Mouse (Mus musculus): ENCODE results near the gene Aatk.

Aatk gene

DNA sequence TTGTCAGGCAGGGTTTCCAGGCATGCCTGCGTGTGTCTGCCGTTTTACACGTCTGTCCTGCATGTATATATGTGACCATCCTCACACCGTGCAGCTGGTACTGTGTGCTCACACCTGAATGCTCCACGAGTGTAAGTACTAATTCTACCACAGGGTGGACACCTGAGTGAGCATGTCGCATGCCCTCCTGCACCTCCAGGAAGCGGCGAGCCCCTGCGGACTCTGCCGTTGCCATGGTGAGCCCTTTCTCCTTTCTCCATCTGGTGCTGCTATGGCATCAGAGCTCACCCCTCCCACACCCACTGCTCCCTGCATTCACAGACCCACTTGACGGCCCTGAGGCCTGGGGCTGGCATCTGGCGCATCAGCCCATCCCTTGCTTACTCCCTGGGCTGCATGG is 24.1 kb downstream of the Aatk start:
- in situ Hi-C loops (cut with MboI): no loop called here

DNA sequence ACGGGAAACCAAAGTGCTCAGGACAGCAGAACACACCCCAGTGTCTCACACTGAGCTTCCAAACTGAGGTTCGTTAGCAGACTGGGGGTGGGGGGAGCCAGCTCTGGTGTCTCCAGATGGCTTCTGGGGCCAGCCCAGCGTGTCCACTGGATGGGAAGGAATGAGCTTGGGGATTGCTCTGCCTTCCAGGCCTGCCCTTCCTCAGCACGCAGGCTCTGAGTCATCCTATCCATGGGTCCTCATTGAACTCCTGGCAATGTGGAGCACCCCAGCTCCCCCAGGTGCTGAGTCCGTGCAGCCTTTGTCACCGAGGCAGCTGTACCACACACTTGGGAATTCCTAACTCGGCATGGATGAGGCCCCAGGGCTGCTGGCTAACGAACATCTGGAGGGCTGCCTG is 24.8 kb downstream of the Aatk start:
- in situ Hi-C loops (cut with MboI): no loop called here

DNA sequence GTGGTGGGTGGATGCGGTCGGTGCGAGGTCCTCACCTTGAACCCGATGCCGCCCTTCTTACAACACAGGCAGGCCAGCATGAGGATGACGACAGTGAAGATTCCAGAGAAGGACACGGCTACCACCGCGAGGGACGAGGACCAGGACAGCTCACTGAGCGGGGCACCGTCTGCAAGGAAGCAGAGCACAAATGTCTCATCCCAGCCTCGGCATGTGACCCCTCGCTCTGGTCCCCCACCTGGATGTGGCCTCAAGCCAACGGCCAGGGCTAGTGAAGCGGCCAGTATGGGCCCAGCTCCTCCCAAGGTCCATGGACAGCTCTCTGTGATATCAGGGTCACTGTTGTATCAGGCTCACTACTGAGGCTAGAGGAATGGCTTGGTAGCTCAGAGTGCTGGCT is 25.6 kb downstream of the Aatk start:
- in situ Hi-C loops (cut with MboI): no loop called here

DNA sequence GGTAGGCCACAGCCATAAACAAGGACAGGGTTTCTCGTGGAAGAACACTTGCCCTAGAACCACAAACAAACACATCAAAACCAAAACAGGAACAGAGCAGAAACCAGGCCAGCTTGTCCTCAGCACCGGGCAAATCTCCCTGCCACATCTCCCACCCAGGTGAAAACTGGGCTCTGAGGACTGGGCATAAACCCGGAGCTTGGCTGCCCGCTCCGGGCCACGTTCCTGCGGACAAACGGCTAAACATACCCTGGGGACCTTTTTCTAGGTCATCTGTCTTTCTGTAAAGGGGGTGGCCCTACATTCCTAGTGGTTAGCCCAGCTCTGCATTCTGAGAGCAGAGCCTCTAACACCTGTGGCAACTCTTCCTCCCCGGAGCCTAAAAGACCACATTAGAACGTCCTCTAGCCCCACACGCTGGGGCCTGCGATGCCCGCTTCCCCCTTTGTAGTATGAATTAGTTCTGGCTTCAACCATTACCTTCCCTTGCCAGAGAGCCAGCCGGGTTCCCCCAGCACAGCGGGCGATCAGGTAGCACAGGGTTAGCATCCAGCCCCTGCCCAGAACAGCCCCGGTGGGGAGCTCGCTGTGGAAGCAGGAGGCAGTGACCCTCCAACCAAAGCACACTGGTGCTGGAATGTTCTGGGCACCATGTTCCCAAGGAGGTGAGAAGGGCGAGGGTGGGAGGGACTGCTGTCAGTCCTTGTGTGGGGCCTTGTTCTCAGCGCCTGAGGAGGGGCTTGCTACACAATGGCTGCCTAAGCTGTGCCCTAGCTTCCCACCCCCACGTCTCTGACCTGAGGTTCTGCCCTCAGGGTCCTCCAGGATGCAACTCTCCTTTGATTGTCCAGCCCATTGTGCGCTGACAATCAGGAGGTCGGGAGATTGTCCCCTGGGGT is 27.2 kb downstream of the Aatk start:
- in situ Hi-C loops (cut with MboI): no loop called here

- in situ Hi-C loops (cut with MboI): no loop called here
Observed at GRCm38 (mm10) chr11:120017011-120017410, 30.0 kb downstream of the Aatk start.

DNA sequence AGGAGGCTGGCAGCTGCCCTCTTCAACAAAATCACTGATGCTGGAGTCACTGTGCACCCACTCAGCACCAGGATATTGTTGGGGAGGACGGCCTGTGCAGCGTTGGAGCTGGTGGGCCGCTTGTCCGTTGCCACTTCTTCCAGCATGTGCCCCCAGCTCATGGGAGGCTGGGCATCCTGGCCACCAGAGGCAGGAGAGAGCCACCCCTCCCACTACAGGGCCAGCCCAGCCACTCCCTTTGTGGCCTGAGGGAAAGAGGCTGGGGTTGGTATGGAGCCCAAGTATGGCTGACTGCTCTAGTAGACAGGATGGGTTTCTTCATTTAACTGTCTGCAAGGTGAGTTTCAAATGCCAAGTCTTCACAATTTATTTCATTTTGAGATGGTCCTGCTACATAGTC is 32.2 kb downstream of the Aatk start:
- in situ Hi-C loops (cut with MboI): no loop called here

DNA sequence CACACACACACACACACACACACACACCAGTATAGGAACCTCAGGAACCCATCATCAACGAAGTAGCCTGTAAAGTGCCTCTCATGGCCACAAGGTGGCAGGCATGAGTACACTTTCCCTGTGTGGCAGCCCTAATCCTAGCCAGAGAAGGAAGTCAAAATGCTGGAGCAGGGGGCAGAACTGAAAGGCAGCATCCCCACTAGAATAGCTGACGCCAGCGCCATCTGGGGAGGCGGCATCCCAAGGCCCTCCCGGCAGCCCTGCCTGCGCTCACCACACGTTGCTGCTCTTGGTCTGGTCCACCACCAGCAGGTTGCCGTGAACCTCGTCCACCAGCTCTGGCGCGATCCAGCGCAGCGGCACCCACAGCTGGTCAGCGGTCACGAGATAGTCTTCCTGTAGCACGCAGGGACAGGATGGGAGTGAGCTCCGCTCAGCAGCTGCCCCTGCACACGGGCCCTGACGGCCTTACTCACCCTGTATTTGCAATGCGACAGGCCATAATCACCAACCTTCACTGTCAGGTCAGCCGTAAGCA is 33.7 kb downstream of the Aatk start:
- in situ Hi-C loops (cut with MboI): no loop called here

- in situ Hi-C loops (cut with MboI): no loop called here
Observed at GRCm38 (mm10) chr11:120012702-120013101, 34.3 kb downstream of the Aatk start.

GRCm38 (mm10) chr11:120011761-120012560 is 35.0 kb downstream of the Aatk start:
- in situ Hi-C loops (cut with MboI): no loop called here

DNA sequence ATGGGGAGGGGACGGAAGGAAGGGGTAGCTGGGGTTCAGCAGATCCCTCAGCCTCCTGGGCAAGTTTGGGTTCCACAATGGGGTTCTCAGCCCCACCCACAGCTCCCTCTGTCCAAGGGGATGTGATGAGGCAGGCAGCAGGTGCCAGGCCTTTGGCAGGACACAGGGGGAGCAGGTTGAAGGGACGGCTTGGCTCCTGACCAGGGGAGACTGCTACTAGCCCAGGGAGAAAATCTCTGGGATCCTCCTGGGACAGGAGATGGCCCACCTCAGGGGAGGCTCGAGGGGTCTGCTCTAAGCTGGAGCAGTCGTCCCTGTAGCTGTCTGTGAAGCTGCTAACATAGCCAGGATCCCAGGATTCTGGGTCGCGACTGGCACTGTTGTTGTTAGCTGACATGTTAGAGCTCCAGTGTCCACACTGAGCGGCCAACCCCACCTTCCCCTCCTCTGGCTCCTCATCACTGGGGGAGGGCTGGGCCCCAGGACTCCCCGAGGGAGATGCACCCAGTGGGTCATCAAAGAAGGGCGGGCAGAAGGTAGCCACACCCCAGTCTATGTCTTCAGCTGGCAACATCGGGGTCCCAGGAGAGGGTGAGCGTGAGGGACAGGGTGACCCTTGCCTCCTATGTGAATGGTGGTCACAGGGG is 35.7 kb downstream of the Aatk start:
- in situ Hi-C loops (cut with MboI): no loop called here

DNA sequence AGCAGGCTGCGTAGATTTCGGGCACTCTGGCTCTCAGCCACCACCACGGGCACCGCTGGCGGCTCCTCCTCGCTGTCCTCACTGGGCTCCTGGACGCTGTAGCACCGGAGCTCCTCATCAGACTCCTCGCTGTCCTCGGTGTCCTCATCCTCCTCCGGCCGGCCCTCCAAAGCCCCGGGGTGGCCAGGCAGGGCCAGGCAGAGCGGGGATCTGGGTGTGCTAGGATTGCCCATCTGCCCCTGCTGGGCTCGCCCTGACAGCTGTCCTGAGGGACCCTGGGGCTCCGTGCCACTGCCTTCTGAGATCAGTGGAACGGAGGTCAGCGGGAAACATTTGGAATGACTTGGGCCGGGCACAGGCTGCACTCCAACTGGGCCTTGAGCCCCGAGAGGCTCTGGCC is 37.0 kb downstream of the Aatk start:
- in situ Hi-C loops (cut with MboI): no loop called here

- in situ Hi-C loops (cut with MboI): no loop called here
Observed at GRCm38 (mm10) chr11:120008956-120009355, 38.0 kb downstream of the Aatk start.

DNA sequence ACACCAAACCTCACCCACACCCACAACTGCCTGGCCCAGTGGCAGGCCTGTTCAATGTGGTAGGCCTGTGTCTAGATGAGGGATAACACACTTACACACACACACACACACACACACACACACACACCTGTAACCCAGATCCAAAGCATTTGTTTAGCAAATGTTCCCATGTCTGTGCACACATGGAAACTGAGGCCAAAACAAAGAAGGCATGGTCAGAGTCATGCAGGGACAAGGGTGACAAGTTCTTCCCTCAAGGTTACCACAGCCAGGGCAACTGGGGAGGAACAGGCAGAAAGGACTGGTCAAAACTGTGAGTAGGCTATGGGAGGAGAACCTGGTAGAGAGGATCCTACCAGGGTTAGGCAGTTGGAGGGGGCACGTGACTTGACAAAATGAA is 38.5 kb downstream of the Aatk start:
- in situ Hi-C loops (cut with MboI): no loop called here

DNA sequence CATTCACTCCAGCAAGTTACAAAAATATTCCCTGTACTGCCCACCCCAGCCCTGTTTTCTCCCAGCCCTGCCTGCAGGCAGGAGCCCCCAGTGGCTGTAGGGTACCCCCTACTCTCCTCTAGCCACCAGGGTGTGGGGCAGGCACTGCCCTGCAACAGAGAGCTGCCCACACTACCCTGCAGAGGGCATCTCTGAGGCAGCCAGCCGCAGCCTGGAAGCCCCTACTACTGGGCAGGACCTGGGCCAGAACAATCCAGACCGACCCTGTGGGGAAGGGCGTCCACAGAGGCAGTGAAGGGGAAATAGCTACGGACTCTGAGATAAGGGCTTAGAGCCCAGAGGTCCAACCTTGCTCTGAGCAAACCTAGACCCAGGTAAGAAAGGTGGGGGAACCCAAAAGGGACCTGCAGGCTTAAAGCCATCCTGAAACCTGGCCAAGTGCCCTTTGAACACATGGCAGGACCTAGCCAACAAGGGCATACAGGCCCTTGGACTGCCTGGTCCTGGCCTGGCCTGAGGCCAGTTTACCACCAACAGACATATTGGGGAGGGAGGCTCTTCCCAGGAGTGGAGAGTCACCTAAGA is 39.4 kb downstream of the Aatk start:
- in situ Hi-C loops (cut with MboI): no loop called here

- in situ Hi-C loops (cut with MboI): no loop called here
Observed at GRCm38 (mm10) chr11:120005434-120006317, 41.3 kb downstream of the Aatk start.

DNA sequence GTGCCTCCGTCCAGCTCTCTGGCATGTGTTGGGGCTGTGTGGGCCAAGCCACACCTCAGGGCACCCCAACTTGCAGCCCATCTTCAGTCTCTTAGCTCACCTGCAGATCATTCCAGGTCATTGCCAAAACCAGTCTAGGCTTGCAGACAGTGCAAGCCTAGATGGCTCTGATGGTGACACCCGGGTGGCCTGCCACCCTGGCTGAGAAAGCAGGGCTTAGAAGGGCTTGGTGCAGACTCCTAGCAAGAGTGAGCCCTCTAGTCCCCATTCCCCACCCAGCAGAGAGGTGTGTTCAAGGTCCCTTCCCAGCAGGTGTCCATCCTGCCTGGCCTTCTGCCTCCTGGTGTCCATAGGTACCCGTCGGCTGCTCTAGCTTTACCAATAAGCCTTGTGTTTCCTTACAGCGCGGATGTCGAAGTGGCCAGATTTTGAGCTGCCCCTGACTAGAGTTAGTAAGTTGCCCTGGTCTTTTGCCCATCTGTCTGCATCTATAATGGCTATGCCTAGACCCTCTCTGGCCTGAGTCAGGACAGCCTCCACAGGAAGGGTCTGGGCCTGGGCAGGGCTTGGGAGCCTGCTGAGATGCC is 44.2 kb downstream of the Aatk start:
- in situ Hi-C loops (cut with MboI): no loop called here

GRCm38 (mm10) chr11:120002041-120002440 is 44.9 kb downstream of the Aatk start:
- in situ Hi-C loops (cut with MboI): no loop called here

- in situ Hi-C loops (cut with MboI): no loop called here
Observed at GRCm38 (mm10) chr11:119997351-119997750, 49.6 kb downstream of the Aatk start.

DNA sequence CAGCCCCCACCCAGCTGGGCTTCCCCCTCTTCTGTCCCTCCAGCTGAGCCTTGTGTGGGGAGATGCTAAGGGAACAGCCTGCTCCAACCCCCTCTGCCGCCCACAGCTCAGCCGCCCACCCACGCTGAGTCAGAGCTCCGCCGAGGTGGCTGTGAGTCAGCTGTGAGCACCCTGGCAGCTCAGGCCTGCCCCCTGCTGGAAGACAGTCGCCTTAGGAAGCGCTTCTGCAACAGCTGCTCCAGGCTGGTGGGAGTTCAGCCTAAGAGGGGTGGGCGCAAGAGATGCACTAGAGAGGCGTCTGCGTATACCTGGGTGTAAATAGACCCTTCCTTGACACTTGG is 55.7 kb downstream of the Aatk start:
- in situ Hi-C loops (cut with MboI): no loop called here

DNA sequence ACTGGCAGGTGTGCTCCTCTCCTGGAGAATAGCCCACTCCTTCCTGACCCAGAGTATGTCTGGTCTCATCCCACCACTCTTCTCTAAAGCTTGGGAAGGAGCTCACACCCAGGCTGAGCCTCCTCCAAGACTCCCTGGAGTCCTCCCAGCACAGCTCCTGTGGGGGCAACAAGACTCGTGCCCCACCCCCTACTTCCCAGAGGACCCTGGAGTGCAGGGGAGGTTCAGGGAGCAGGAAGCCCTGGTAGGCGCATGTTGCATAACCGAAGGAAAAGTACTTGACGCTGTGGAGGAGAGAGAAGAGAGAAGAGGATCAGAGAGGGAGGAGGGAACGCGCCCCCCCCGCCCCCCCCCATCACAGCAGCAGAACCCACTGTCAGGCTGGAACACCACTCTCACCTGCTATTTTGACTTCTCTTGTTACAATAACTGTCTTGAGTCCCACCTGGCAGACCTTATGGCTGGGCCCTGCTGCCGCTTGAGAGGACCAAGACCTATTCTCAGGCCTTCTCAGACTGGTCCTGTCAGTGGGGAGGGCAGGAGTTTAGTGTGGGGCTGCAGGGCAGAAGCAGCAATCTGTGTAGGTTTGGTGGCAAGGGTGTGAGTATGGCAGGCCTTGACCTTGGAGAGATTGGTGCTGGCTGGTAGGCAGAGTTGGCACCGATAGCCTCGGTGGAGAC is 56.2 kb downstream of the Aatk start:
- in situ Hi-C loops (cut with MboI): no loop called here
